Mouse (Mus musculus) forebrain, embryonic 15.5 days (tissue): ENCODE results near the gene Cmip. TPM values are rescaled to one million over a fixed set of nuclear protein-coding genes. Genes with fewer than 3 reads are reported as not detected.

Experiments used
- ATAC-seq: fragments of 200-750 bp; cut with Nextera tagmentation; replicated peaks from 2 replicates; pipeline ENCODE4 v1.8.0; 2017; ENCODE audit warnings: mild to moderate bottlenecking, moderate TSS enrichment, moderate library complexity
- H3K27ac ChIP-seq: fragments of 300-500 bp; sonication (generic); replicated peaks from 2 replicates; pipeline ENCODE4 v1.5.1; 2015; ENCODE audit warnings: mild to moderate bottlenecking, inconsistent platforms
- H3K27me3 ChIP-seq: fragments of 300-500 bp; sonication (generic); 2 replicates; pipeline ENCODE4 v1.6.1; 2015; ENCODE audit warnings: inconsistent platforms
- H3K36me3 ChIP-seq: fragments of 300-500 bp; sonication (generic); 2 replicates; pipeline ENCODE4 v1.6.1; 2015; ENCODE audit warnings: mild to moderate bottlenecking, inconsistent platforms
- H3K4me1 ChIP-seq: fragments of 300-500 bp; sonication (generic); 2 replicates; pipeline ENCODE4 v1.6.1; 2015; ENCODE audit warnings: inconsistent platforms
- H3K4me2 ChIP-seq: fragments of 300-500 bp; sonication (generic); replicated peaks from 2 replicates; pipeline ENCODE4 v1.6.1; 2015; ENCODE audit warnings: mild to moderate bottlenecking, inconsistent platforms
- H3K4me3 ChIP-seq: fragments of 300-500 bp; sonication (generic); 2 replicates; pipeline ENCODE4 v1.5.1; 2015; ENCODE audit warnings: mild to moderate bottlenecking, inconsistent platforms
- H3K9ac ChIP-seq: fragments of 300-500 bp; sonication (generic); replicated peaks from 2 replicates; pipeline ENCODE4 v1.6.1; 2015; ENCODE audit warnings: mild to moderate bottlenecking, inconsistent platforms
- H3K9me3 ChIP-seq: fragments of 300-500 bp; sonication (generic); 2 replicates; pipeline ENCODE4 v1.6.1; 2016; ENCODE audit warnings: inconsistent platforms
- WGBS: fragments of 180-500 bp; shearing (Covaris S2); methylation state at CpG from one replicate; pipeline ENCODE4 v1.1.7; 2015; ENCODE audit warnings: mixed read lengths; 5-methylcytosine and 5-hydroxymethylcytosine counted together
- polyA plus RNA-seq: library from polyadenylated mRNA; unstranded; fragments of >200 nt; fragmentation: Nextera tagmentation; extraction: Ambion mirVana; gene quantifications from 2 replicates; pipeline ENCODE4 v1.2.1, GENCODE M21; 2015

The Cmip gene
- polyA plus RNA-seq, 1 experiment from 2014 or later, result 83.8 TPM

GRCm38 (mm10) chr8:117471174-117471573 is 214.3 kb downstream of the Cmip start:
- Histone ChIP-seq H3K9ac (0 out of 2 replicates have a peak overlapping the region, but pooled peaks have one; percentile 50), H3K4me2 (no peak overlapping the region), H3K9me3 (no peaks in the 10 kb centered on the region), H3K27me3 (no peaks in the 10 kb centered on the region), H3K4me3 (no peak overlapping the region), H3K36me3 (no peaks in the 10 kb centered on the region), H3K4me1 (peaks cover 14% of the 10 kb centered on the region), H3K27ac (no peak overlapping the region)
- peak; percentile 36; the same call in 1 of the 2 replicates for ATAC-seq
- 21% methylated on average over 3 of the region's 3 CpGs for WGBS

GRCm38 (mm10) chr8:117471655-117472054 is 214.8 kb downstream of the Cmip start:
- no peaks in the 10 kb centered on the region for H3K9me3 ChIP-seq
- H3K4me2 ChIP-seq, result no peak overlapping the region
- WGBS, result 78% methylated on average over 9 of the region's 9 CpGs
- no peak overlapping the region for H3K9ac ChIP-seq
- H3K4me3 ChIP-seq, result no peak overlapping the region
- H3K27me3 ChIP-seq, result no peaks in the 10 kb centered on the region
- ATAC-seq, result no peak
- no peaks in the 10 kb centered on the region for H3K36me3 ChIP-seq
- H3K4me1 ChIP-seq, result peaks cover 14% of the 10 kb centered on the region
- H3K27ac ChIP-seq, result no peak overlapping the region

- H3K27me3 ChIP-seq, result no peaks in the 10 kb centered on the region
- no peak overlapping the region for H3K9ac ChIP-seq
- no peaks in the 10 kb centered on the region for H3K9me3 ChIP-seq
- H3K4me2 ChIP-seq, result no peak overlapping the region
- no peaks in the 10 kb centered on the region for H3K36me3 ChIP-seq
- ATAC-seq, result no peak
- WGBS, result 92% methylated on average over 4 of the region's 4 CpGs
- H3K27ac ChIP-seq, result no peak overlapping the region
- no peak overlapping the region for H3K4me3 ChIP-seq
- H3K4me1 ChIP-seq, result peaks cover 14% of the 10 kb centered on the region
Measured at GRCm38 (mm10) chr8:117472332-117472731, 215.5 kb downstream of the Cmip start.

DNA sequence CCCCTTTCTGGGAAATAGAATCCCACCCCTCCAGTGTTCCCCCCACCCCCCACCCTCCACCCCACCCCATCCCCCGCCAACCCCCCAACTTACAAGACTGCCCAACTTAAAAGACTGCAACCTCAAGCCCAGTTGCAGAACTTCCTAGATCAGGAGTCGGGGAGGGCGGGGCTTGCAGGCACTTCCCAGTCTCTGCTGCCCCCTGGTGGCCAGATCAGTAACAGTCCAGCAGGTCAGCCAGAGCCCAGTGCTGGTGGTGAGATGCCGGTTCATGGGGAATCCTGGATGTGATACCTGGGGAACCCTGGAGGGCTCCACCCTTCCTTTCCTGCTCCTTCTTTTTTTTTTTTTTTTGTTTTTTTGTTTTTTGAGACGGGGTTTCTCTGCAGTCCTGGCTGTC is 218.1 kb downstream of the Cmip start:
- no peaks in the 10 kb centered on the region for H3K27me3 ChIP-seq
- H3K36me3 ChIP-seq, result no peaks in the 10 kb centered on the region
- no peak overlapping the region for H3K9ac ChIP-seq
- H3K4me3 ChIP-seq, result no peak overlapping the region
- H3K4me2 ChIP-seq, result no peak overlapping the region
- peaks cover 11% of the 10 kb centered on the region for H3K4me1 ChIP-seq
- 0% methylated on average over 5 of the region's 5 CpGs for WGBS
- H3K9me3 ChIP-seq, result no peaks in the 10 kb centered on the region
- peak; percentile 35; the same call in 1 of the 2 replicates for ATAC-seq
- no peak overlapping the region for H3K27ac ChIP-seq

DNA sequence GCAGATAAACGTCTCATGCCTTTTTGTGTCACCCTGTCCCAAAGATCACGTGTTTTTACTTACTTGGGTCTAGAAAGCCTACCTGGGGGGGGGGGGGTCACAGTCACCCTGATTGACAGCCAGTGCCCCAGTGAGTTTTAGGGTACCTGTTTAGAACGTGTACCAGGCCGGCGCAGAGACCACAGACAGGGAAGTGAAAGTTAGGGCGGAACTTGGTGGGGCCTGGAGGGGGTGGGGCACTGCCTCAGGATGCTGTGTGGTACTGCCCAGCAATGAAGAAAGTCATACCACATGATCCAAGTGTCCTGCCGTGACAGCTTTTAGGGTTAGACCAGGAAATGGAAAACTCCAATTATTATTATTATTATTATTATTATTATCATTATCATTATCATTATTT is 219.0 kb downstream of the Cmip start:
- ATAC-seq, result no peak
- Histone ChIP-seq H3K4me3 (no peak overlapping the region), H3K9me3 (no peaks in the 10 kb centered on the region), H3K4me2 (no peak overlapping the region), H3K36me3 (no peaks in the 10 kb centered on the region), H3K9ac (no peak overlapping the region), H3K27me3 (no peaks in the 10 kb centered on the region), H3K4me1 (peaks cover 2% of the 10 kb centered on the region), H3K27ac (no peak overlapping the region)
- 81% methylated on average over 7 of the region's 7 CpGs for WGBS

GRCm38 (mm10) chr8:117478082-117478481 is 221.2 kb downstream of the Cmip start:
- Histone ChIP-seq H3K4me1 (no peaks in the 10 kb centered on the region), H3K4me3 (no peak overlapping the region), H3K27me3 (no peaks in the 10 kb centered on the region), H3K36me3 (no peaks in the 10 kb centered on the region), H3K9ac (no peak overlapping the region), H3K4me2 (no peak overlapping the region), H3K9me3 (no peaks in the 10 kb centered on the region), H3K27ac (no peak overlapping the region)
- no peak for ATAC-seq

DNA sequence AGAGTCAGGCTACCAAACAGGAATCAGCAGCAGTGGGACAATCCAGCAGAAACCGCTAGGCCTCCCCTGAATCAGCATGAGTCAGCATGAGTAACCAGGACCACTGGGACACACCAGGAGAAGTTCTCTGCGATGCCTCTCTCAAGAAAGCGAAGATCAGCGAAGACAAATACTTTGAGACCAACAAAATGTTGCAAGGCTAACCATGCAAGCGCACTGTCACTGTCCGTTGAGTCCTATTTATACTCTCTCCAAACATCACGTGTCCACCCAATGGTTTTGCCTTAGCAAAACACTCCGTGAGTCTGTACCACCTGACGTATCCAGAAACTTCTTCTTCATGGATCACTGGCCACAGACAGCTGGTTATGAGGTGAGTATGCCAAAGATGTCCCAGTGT is 223.1 kb downstream of the Cmip start:
- Histone ChIP-seq H3K9me3 (no peaks in the 10 kb centered on the region), H3K27me3 (no peaks in the 10 kb centered on the region), H3K4me1 (no peaks in the 10 kb centered on the region), H3K27ac (no peak overlapping the region), H3K4me2 (no peak overlapping the region), H3K36me3 (no peaks in the 10 kb centered on the region), H3K4me3 (no peak overlapping the region), H3K9ac (no peak overlapping the region)
- no peak for ATAC-seq
- WGBS, result 95% methylated on average over 9 of the region's 9 CpGs

DNA sequence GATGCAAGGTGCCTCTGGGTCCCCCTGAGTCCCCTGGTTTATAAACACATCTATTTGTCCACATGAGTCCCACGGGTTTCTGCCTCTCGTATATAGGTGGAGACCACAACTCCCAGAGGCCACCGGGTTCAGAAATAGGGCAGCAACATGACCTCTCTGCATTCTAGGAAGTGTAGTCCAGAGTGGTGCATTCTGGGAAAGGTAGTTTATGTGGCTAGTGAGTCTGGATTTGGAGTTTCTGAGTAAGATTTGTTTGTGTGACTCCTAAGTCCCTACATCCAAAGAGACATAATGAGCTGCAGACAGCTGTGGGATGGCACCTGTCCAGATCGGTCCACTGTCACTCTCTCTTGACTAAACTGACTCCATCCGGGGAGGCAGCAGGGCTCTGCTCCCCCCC is 223.7 kb downstream of the Cmip start:
- no peak overlapping the region for H3K4me2 ChIP-seq
- H3K9me3 ChIP-seq, result no peaks in the 10 kb centered on the region
- H3K27ac ChIP-seq, result no peak overlapping the region
- H3K4me3 ChIP-seq, result no peak overlapping the region
- H3K4me1 ChIP-seq, result no peaks in the 10 kb centered on the region
- no peaks in the 10 kb centered on the region for H3K27me3 ChIP-seq
- no peak overlapping the region for H3K9ac ChIP-seq
- ATAC-seq, result no peak
- H3K36me3 ChIP-seq, result no peaks in the 10 kb centered on the region
- 59% methylated on average over 5 of the region's 5 CpGs for WGBS

DNA sequence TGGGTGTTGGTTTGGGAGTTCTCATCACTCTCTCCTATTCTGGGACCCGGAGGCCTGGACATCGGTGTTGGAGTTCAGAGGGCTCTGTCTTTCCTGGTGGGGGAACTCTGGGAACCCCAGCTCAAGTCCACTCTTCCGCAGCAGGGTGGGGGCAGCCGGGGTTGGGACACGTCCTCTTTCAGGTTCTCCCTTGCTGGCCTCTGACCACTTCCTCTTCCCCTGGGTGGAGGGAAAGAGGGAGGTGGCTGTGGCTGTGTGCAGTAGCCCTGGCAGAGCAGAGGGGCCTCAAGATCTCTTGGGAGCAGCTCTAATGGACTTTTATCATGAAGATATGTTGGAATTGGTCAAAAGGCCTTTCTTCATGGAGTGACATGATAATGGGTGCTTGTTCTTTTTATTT is 225.0 kb downstream of the Cmip start:
- no peak for ATAC-seq
- 85% methylated on average over 5 of the region's 5 CpGs for WGBS
- no peak overlapping the region for H3K4me2 ChIP-seq

GRCm38 (mm10) chr8:117484731-117485130 is 227.9 kb downstream of the Cmip start:
- no peak overlapping the region for H3K27ac ChIP-seq
- 89% methylated on average over 8 of the region's 8 CpGs for WGBS
- H3K27me3 ChIP-seq, result no peaks in the 10 kb centered on the region
- H3K36me3 ChIP-seq, result no peaks in the 10 kb centered on the region
- no peak for ATAC-seq
- no peak overlapping the region for H3K4me3 ChIP-seq
- no peak overlapping the region for H3K9ac ChIP-seq
- no peak overlapping the region for H3K4me2 ChIP-seq
- H3K4me1 ChIP-seq, result no peaks in the 10 kb centered on the region
- no peaks in the 10 kb centered on the region for H3K9me3 ChIP-seq

More for the DNA sequence above, 225.0 kb downstream of the Cmip start:
- H3K4me1 ChIP-seq, result no peaks in the 10 kb centered on the region
- no peak overlapping the region for H3K9ac ChIP-seq
- no peaks in the 10 kb centered on the region for H3K27me3 ChIP-seq
- no peak overlapping the region for H3K4me3 ChIP-seq
- H3K9me3 ChIP-seq, result no peaks in the 10 kb centered on the region
- no peak overlapping the region for H3K27ac ChIP-seq
- H3K36me3 ChIP-seq, result no peaks in the 10 kb centered on the region

DNA sequence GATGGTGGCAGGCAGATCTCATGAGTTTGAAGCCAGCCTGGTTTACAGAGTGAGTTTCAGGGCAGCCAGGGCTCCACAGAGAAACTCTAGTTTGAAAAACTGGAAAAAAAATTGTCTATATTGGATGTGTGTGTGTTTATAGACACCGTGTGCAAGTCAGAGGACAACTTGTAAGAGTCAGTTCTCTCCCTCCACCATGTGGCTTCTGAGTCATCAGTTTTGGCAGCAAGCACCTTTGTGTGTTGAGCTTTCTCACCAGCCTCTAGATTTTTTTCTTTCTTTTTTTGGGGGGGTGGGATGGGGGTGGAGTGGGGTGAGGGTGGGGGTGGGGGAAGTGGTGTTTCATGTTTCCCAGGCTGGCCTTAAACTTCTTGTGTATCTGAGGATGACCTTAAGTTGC is 228.5 kb downstream of the Cmip start:
- H3K9ac ChIP-seq, result no peak overlapping the region
- 94% methylated on average over 1 of the region's 1 CpGs for WGBS
- no peak for ATAC-seq
- H3K4me3 ChIP-seq, result no peak overlapping the region
- no peak overlapping the region for H3K27ac ChIP-seq
- H3K27me3 ChIP-seq, result no peaks in the 10 kb centered on the region
- H3K9me3 ChIP-seq, result no peaks in the 10 kb centered on the region
- H3K4me2 ChIP-seq, result no peak overlapping the region
- H3K36me3 ChIP-seq, result no peaks in the 10 kb centered on the region
- no peaks in the 10 kb centered on the region for H3K4me1 ChIP-seq

DNA sequence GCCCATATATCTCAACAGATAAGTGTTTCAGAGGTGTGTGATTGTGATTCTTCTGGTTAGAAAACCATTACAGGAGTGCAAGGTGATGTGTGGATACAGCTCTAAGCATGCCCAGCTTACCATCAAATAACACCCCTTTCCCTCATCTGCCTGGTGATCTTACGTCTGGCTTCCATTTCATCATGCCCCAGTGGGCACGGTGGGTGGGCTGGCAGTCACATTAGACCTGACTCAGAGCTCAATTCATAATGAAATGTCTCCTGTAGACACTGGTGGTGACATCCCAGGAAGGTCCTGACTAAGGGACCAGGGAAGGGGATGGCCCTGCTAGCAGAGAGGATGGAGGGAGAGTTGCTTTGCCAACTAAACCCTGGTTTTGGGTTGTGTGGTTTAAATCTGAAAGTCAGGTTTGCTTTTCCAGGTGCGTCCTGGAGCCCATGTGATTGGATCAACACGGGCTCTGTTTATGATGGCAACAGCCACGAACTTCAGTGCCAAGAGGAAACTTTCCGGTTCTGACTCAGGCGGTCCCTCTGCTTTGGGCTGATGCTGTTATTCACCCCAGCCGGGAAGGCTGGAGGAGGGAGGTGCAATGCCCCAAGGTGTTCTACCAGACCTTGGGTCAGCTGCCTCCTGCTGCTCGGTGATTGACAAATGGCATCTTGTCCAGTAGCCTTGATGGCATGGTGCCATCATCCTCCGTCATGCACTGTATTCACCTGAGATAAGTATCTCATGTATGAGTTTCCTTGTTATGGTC is 231.6 kb downstream of the Cmip start:
- 86% methylated on average over 10 of the region's 10 CpGs for WGBS

GRCm38 (mm10) chr8:117493543-117493942 is 236.7 kb downstream of the Cmip start:
- peaks cover 10% of the 10 kb centered on the region for H3K27me3 ChIP-seq
- ATAC-seq, result no peak
- H3K9ac ChIP-seq, result no peak overlapping the region
- H3K4me1 ChIP-seq, result peaks cover 9% of the 10 kb centered on the region
- no peaks in the 10 kb centered on the region for H3K9me3 ChIP-seq
- 17% methylated on average over 9 of the region's 9 CpGs for WGBS
- H3K36me3 ChIP-seq, result no peaks in the 10 kb centered on the region
- no peak overlapping the region for H3K27ac ChIP-seq
- no peak overlapping the region for H3K4me2 ChIP-seq
- no peak overlapping the region for H3K4me3 ChIP-seq

More for the DNA sequence above, 231.6 kb downstream of the Cmip start:
- Histone ChIP-seq H3K27ac (no peak overlapping the region), H3K4me2 (no peak overlapping the region), H3K4me1 (no peaks in the 10 kb centered on the region), H3K9me3 (no peaks in the 10 kb centered on the region), H3K9ac (no peak overlapping the region), H3K27me3 (no peaks in the 10 kb centered on the region), H3K36me3 (no peaks in the 10 kb centered on the region), H3K4me3 (no peak overlapping the region)
- ATAC-seq, result no peak
